24 mouse cellular contexts compared by ENCODE assay signal in genomic region chr16:46735140-46735539, GRCm38 (mm10).
"Had no signal": no experiment of that assay in that cellular context is flagged by ENCODE, and none has a peak within 500 bp of the region (broad histone marks: within the 10 kb centered on the region; RNA-seq: fewer than 3 reads in every experiment).

No protein-coding gene starts in this region.

- H3K4me1 ChIP-seq: hindbrain, embryonic 13.5 days; hindbrain, embryonic 15.5 days; limb, embryonic 10.5 days; limb, embryonic 12.5 days had no signal

- H3K4me3 ChIP-seq: heart, adult 2 months; heart, embryonic 13.5 days; heart, embryonic 15.5 days; hindbrain, embryonic 13.5 days; hindbrain, embryonic 15.5 days; layer of hippocampus, adult 2 months; left cerebral cortex, adult 2 months; limb, embryonic 10.5 days; limb, embryonic 12.5 days had no signal

- DNase-seq: gastrocnemius, postnatal 14 days; gastrocnemius, postnatal 36 days; heart, adult 11 months; heart, adult 2 months; heart, postnatal 14 days; heart, postnatal 36 days; kidney, adult 18-20 months; kidney, adult 8-10 months; kidney, postnatal 10 days; kidney, postnatal 25 days; kidney, postnatal 4 days; liver had no signal

- H3K4me2 ChIP-seq: heart, embryonic 11.5 days; heart, embryonic 13.5 days; heart, embryonic 15.5 days; hindbrain, embryonic 13.5 days; hindbrain, embryonic 15.5 days; limb, embryonic 12.5 days; liver, embryonic 11.5 days had no signal

- H3K27me3 ChIP-seq: heart, embryonic 13.5 days; heart, embryonic 15.5 days; hindbrain, embryonic 13.5 days; hindbrain, embryonic 15.5 days; limb, embryonic 12.5 days had no signal

- H3K9me3 ChIP-seq: heart, embryonic 13.5 days; heart, embryonic 15.5 days; hindbrain, embryonic 13.5 days; hindbrain, embryonic 15.5 days; limb, embryonic 10.5 days; limb, embryonic 12.5 days had no signal

- H3K36me3 ChIP-seq: heart, embryonic 13.5 days; heart, embryonic 15.5 days; hindbrain, embryonic 13.5 days; hindbrain, embryonic 15.5 days; limb, embryonic 10.5 days; limb, embryonic 12.5 days had no signal

- ATAC-seq: hindbrain, postnatal 0 days; intestine, postnatal 0 days had no signal

- H3K9ac ChIP-seq: heart, embryonic 13.5 days; heart, embryonic 15.5 days; hindbrain, embryonic 13.5 days; hindbrain, embryonic 15.5 days; limb, embryonic 12.5 days had no signal

- H3K27ac ChIP-seq: heart, adult 2 months; heart, embryonic 13.5 days; heart, embryonic 15.5 days; hindbrain, embryonic 13.5 days; hindbrain, embryonic 15.5 days; hindbrain, postnatal 0 days; layer of hippocampus, adult 2 months; left cerebral cortex, adult 2 months; limb, embryonic 10.5 days; limb, embryonic 12.5 days had no signal
